Mouse (Mus musculus) G1E (cell line): ENCODE measurements at regions not wholly inside any gene's neighbourhood (a gene's known extent, or its start where the extent isn't known, plus 50 kb on each side); places are given as distances from the start of the nearest gene placed in this dataset.

Source experiments
- ATAC-seq: 2 replicates; pipeline ENCODE4 v1.8.0; 2016; ENCODE audit warnings: mild to moderate bottlenecking; ENCODE audit not compliant: insufficient number of reproducible peaks, poor library complexity, low FRiP score, severe bottlenecking; ENCODE audit errors: extremely low read depth
- DNase-seq: peaks from one replicate; pipeline ENCODE4 v3.0.0; 2012; ENCODE audit warnings: low spot score
- H3K27me3 ChIP-seq: 2 replicates; pipeline ENCODE4 v1.6.1; 2012; ENCODE audit warnings: mild to moderate bottlenecking, low read length, inconsistent platforms; ENCODE audit not compliant: insufficient read depth
- H3K36me3 ChIP-seq: replicated peaks from 2 replicates; pipeline ENCODE3; 2012; ENCODE audit warnings: mild to moderate bottlenecking, inconsistent platforms
- H3K4me1 ChIP-seq: 2 replicates; pipeline ENCODE4 v1.6.1; 2012; ENCODE audit warnings: low read depth, low read length, inconsistent platforms, mixed read lengths; ENCODE audit not compliant: insufficient read depth
- H3K4me3 ChIP-seq: 2 replicates; pipeline ENCODE4 v1.5.1; 2012; ENCODE audit warnings: low read depth, mild to moderate bottlenecking, inconsistent platforms, low read length, moderate library complexity, mixed read lengths
- H3K9me3 ChIP-seq: replicated peaks from 2 replicates; pipeline ENCODE4 v1.6.1; 2012; ENCODE audit warnings: inconsistent platforms
- CTCF ChIP-seq: IDR thresholded peaks from 2 replicates; pipeline ENCODE4 v1.5.1; 2012; ENCODE audit warnings: low read depth, low read length, inconsistent platforms, mixed read lengths
- GATA1 ChIP-seq: IDR thresholded peaks from 2 replicates; pipeline ENCODE4 v1.6.1; 2012; ENCODE audit warnings: borderline replicate concordance, low read length, inconsistent platforms, mixed read lengths
- GATA2 ChIP-seq: IDR thresholded peaks from 2 replicates; pipeline ENCODE4 v1.6.1; 2012; ENCODE audit warnings: low read depth, low read length, inconsistent platforms, borderline replicate concordance
- POLR2AphosphoS5 ChIP-seq: IDR thresholded peaks from 2 replicates; pipeline ENCODE4 v1.6.1; 2012; ENCODE audit warnings: low read depth, low read length, inconsistent platforms; ENCODE audit not compliant: insufficient replicate concordance
- TAL1 ChIP-seq: conservative IDR thresholded peaks from 2 replicates; pipeline ENCODE4 v1.6.1; 2012; ENCODE audit warnings: low read depth, low read length, inconsistent platforms, mixed read lengths

DNA sequence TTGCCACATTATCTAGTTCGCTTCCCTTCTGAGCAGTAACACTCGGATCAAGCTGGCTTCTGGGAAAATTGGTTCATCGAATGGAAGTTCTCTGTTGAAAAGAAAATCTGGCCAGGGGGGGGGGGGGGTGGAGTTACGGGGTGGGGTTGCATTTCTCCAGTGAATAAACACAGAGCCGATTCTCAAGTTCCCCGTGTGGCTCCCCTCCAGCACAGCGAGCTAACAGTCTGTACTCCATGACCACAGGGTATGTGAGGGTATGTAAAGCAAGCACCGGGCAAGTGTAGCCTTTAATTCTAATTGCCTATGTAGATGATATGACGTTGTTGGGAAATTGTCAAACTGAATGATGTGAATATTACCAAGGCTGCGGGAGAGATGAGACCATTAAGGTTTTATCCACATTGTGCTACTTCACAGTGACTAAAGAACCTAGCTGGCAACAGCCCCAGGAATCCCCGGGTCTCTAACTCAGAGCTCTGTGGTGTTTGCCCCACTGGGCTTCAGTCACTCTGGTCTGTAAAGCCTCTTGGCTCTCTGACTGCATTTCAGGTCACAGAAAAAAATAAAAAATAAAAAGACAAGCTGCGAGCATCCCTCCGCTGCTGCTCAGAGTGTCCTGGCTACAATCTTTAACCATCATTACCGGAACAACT lies 203.1 kb downstream of the Cbln4 start:
- Histone ChIP-seq H3K27me3 (no peaks in the 10 kb centered on the region), H3K36me3 (no peaks in the 10 kb centered on the region), H3K4me1 (no peaks in the 10 kb centered on the region), H3K9me3 (peaks cover 37% of the 10 kb centered on the region), H3K4me3 (no peak overlapping the region)
- TF ChIP-seq GATA1 (no peak), POLR2AphosphoS5 (no peak), TAL1 (no peak), GATA2 (no peak), CTCF (no peak)
- no peak for DNase-seq
- ATAC-seq = no peak

DNA sequence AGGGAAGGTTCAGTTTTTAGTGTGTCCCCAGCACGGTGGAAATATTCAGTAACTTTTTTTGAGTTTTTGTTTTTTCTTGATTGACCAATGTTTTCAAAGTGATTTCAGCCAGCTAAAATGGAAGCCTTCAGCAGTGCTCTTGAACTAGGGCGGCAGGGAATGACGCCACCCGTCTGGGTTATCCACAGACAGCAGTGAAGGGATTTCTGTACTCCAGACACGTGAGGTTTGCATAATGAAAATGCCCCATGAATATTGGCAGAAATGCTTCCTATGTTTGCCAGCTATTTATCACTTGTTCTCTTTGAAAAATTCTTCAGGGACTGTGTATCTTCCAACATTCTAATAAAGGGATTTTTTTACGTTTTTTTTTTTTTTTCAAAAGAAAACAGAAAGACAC lies 221.1 kb downstream of the Cbln4 start:
- TF ChIP-seq GATA2 (no peak), POLR2AphosphoS5 (no peak), GATA1 (no peak), TAL1 (no peak), CTCF (no peak)
- ATAC-seq = no peak
- H3K9me3 ChIP-seq = peaks cover 66% of the 10 kb centered on the region

DNA sequence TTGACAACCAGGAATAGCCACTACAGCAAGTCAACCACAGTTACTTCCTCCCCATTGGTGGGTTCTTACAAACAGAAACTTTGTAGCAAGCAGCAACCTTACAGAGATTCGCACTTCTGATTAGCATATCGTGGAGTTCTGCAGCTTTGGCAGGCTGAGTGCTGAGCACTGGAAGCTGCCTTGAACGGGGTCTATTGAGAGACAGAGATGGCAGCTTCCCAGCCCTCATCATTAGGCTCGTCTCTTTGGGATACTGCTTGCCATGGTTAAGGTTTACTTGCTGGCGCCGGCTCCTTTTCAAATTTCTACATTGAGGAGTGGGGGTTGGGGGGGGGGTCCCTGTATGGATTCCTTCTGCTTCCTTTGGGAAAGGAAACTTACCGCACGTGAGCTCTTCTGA lies 224.8 kb downstream of the Cbln4 start:
- no peak for DNase-seq
- H3K27me3 ChIP-seq = no peaks in the 10 kb centered on the region
- no peaks in the 10 kb centered on the region for H3K4me1 ChIP-seq
- no peak for ATAC-seq
- H3K9me3 ChIP-seq = peaks cover 71% of the 10 kb centered on the region
- no peak overlapping the region for H3K4me3 ChIP-seq
- no peaks in the 10 kb centered on the region for H3K36me3 ChIP-seq
- TF ChIP-seq POLR2AphosphoS5 = no peak
- TF ChIP-seq GATA1 = no peak
- TF ChIP-seq GATA2 = no peak
- no peak for TF ChIP-seq TAL1
- no peak for TF ChIP-seq CTCF

More for the DNA sequence above, 221.1 kb downstream of the Cbln4 start:
- Histone ChIP-seq H3K36me3 (no peaks in the 10 kb centered on the region), H3K27me3 (no peaks in the 10 kb centered on the region), H3K4me1 (no peaks in the 10 kb centered on the region), H3K4me3 (no peak overlapping the region)
- DNase-seq = no peak

GRCm38 (mm10) chr2:171816685-171817419 lies 226.4 kb downstream of the Cbln4 start:
- no peak for DNase-seq
- ATAC-seq = no peak
- no peaks in the 10 kb centered on the region for H3K27me3 ChIP-seq
- peaks cover 65% of the 10 kb centered on the region for H3K9me3 ChIP-seq
- no peaks in the 10 kb centered on the region for H3K4me1 ChIP-seq
- no peaks in the 10 kb centered on the region for H3K36me3 ChIP-seq
- no peak overlapping the region for H3K4me3 ChIP-seq
- no peak for TF ChIP-seq TAL1
- TF ChIP-seq CTCF = no peak

DNA sequence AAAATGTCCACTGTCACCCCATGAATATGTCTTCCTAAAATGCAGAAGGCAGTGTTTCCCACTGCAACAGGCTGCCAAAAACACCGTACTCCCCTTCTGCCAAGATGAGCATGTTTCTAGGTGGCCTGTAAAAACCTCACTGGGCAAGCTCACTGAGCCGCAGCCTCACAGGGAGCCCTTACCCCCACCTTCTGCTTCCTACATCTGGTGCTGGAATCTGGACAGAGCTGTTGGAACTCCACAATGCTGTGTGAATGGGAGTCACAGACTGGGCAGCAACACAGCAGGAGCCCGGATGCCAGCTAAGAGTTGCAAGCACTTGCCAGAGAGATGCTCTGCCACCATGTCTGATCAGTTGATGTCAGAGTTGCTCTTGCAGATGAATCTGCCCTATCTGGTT lies 230.6 kb downstream of the Cbln4 start:
- no peak overlapping the region for H3K4me3 ChIP-seq
- ATAC-seq = no peak
- no peak for TF ChIP-seq TAL1
- H3K4me1 ChIP-seq = no peaks in the 10 kb centered on the region
- no peaks in the 10 kb centered on the region for H3K27me3 ChIP-seq
- no peak for DNase-seq
- no peaks in the 10 kb centered on the region for H3K36me3 ChIP-seq
- H3K9me3 ChIP-seq = peaks cover 56% of the 10 kb centered on the region

GRCm38 (mm10) chr2:171805376-171805775 lies 237.9 kb downstream of the Cbln4 start:
- no peaks in the 10 kb centered on the region for H3K4me1 ChIP-seq
- H3K27me3 ChIP-seq = no peaks in the 10 kb centered on the region
- no peak for ATAC-seq
- no peaks in the 10 kb centered on the region for H3K36me3 ChIP-seq
- H3K9me3 ChIP-seq = peaks cover 57% of the 10 kb centered on the region
- DNase-seq = no peak
- no peak overlapping the region for H3K4me3 ChIP-seq
- TF ChIP-seq CTCF = no peak
- TF ChIP-seq TAL1 = no peak
- no peak for TF ChIP-seq POLR2AphosphoS5
- TF ChIP-seq GATA1 = no peak
- no peak for TF ChIP-seq GATA2
